Mouse (Mus musculus): ENCODE measurements around the gene Melk.

DNA sequence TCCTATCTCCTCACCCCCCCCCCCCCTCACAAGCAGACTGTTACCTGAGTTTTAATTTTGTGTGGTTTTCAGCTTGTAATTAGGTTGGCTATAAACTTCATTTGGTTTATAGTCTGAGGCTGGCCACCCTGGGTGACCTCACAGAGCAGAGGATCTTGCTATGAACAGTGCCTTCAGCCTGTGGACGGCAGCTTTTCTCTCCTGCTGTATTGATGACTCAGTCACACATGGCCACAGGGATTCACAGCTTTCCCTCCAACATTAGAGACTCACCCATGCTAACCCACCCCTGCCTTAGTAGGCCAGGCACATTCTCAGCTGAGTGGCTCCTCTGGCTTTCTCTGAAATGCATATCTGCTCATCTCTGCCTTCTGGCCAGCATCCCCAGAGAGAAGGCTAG lies 4.8 kb upstream of the Melk start:
- TF ChIP-seq CTCF (IDR thresholded peaks at IDR 0.05; ENCODE audit: control insufficient read depth, insufficient read depth, insufficient replicate concordance, low read depth, low read length) (no peak), POLR2A (IDR thresholded peaks at IDR 0.05; ENCODE audit: control insufficient read depth, low read depth, low read length) (no peak)

Data from testis, adult 2 months (tissue).